Mouse (Mus musculus): ENCODE measurements at regions not wholly inside any gene's neighbourhood (a gene's known extent, or its start where the extent isn't known, plus 50 kb on each side); places are given as distances from the start of the nearest gene placed in this dataset. TPM values are rescaled to one million over a fixed set of nuclear protein-coding genes. Genes with fewer than 3 reads are reported as not detected.

DNA sequence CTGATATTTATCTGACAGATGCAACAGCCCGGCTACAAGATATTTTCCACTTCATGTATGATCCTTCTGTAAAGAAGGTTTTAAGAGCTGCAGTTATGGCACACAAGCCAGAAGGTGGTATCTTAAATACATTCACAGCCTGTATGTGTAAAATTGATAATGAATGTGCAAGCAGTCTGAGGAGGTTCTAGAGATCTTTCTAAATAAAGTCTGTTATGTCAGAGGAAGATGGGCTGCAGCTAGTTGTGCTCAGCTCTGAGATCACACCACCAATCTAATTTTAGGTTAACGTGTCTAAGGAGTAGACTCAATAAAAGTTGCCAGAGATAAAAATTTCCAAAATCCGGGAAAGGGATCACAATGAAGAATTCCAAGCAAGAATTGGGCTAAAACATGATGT, 218.8 kb downstream of the S1pr1 start:
- no peak overlapping the region for H3K4me3 ChIP-seq (ENCODE audit: low read depth, low read length)
- no peak overlapping the region for H3K9ac ChIP-seq (replicated peaks; ENCODE audit: low read length)
- DNase-seq (ENCODE audit: low spot score) (no peak), ATAC-seq (replicated peaks; ENCODE audit: insufficient number of reproducible peaks, low FRiP score, low TSS enrichment, low read depth) (no peak)
- no peaks in the 10 kb centered on the region for H3K9me3 ChIP-seq (replicated peaks; ENCODE audit: control insufficient read depth, low read length)
- H3K4me1 ChIP-seq (ENCODE audit: control insufficient read depth, insufficient read depth, low read length), result no peaks in the 10 kb centered on the region
- H3K36me3 ChIP-seq (replicated peaks; ENCODE audit: control insufficient read depth, insufficient read depth, low read depth, low read length), result no peaks in the 10 kb centered on the region
- no peak overlapping the region for H3K27ac ChIP-seq (replicated peaks; ENCODE audit: low read depth, low read length)
- H3K4me2 ChIP-seq (ENCODE audit: low read depth, low read length), result no peak overlapping the region
- 89% methylated on average over 3 of the region's 3 CpGs for WGBS
- H3K27me3 ChIP-seq (ENCODE audit: control insufficient read depth, insufficient read depth, low read length), result no peaks in the 10 kb centered on the region

DNA sequence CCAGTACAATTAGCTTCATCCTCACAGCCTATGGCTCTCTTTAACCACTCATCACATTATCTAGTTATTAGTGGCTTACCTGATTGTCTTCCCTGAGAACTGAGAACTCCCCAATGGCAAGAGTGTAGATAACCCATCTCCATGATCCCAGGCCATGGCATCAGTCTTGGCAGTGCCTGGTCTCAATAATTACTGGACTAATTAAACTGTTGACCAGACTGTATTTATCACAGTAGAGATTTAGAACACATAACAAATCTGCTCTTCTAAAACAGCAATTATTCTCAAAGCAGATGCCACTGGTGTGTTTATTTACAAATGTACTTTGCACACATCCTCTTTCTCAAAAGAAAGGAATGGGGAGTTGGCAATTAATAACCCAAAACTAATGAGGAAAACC, 219.2 kb downstream of the S1pr1 start:
- H3K4me3 ChIP-seq (ENCODE audit: low read depth, low read length), result no peak overlapping the region
- H3K9ac ChIP-seq (replicated peaks; ENCODE audit: low read length), result no peak overlapping the region
- H3K27ac ChIP-seq (replicated peaks; ENCODE audit: low read depth, low read length), result no peak overlapping the region
- H3K36me3 ChIP-seq (replicated peaks; ENCODE audit: control insufficient read depth, insufficient read depth, low read depth, low read length), result no peaks in the 10 kb centered on the region
- no peak for DNase-seq (ENCODE audit: low spot score)
- no peak overlapping the region for H3K4me2 ChIP-seq (ENCODE audit: low read depth, low read length)
- ATAC-seq (replicated peaks; ENCODE audit: insufficient number of reproducible peaks, low FRiP score, low TSS enrichment, low read depth), result no peak
- H3K4me1 ChIP-seq (ENCODE audit: control insufficient read depth, insufficient read depth, low read length), result no peaks in the 10 kb centered on the region
- H3K27me3 ChIP-seq (ENCODE audit: control insufficient read depth, insufficient read depth, low read length), result no peaks in the 10 kb centered on the region
- H3K9me3 ChIP-seq (replicated peaks; ENCODE audit: control insufficient read depth, low read length), result no peaks in the 10 kb centered on the region

DNA sequence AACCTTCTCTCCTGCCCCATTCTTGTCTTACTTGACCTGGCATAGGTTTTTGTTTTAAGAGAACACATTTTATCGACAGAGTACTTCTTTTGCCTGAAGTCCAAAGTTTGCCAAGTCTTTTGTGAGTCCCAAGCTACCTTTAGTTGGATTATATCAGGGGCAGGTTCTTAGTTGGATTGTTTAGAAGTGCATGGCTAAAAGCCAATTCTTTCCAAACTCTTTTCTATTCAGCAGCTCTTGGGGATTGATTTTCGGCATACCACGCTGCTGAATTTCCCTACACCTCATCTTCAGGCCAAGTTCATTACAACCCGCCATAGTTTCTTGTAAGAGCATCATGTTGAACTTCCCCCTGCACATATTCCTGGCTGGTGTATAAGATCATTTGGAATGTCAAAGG, 245.9 kb downstream of the S1pr1 start:
- H3K27me3 ChIP-seq (ENCODE audit: control insufficient read depth, insufficient read depth, low read length), result no peaks in the 10 kb centered on the region
- WGBS, result 77% methylated on average over 4 of the region's 4 CpGs
- no peak for DNase-seq (ENCODE audit: low spot score)
- no peaks in the 10 kb centered on the region for H3K4me1 ChIP-seq (ENCODE audit: control insufficient read depth, insufficient read depth, low read length)
- no peaks in the 10 kb centered on the region for H3K9me3 ChIP-seq (replicated peaks; ENCODE audit: control insufficient read depth, low read length)
- no peak overlapping the region for H3K4me2 ChIP-seq (ENCODE audit: low read depth, low read length)
- no peak overlapping the region for H3K27ac ChIP-seq (replicated peaks; ENCODE audit: low read depth, low read length)
- no peaks in the 10 kb centered on the region for H3K36me3 ChIP-seq (replicated peaks; ENCODE audit: control insufficient read depth, insufficient read depth, low read depth, low read length)
- no peak overlapping the region for H3K9ac ChIP-seq (replicated peaks; ENCODE audit: low read length)
- no peak overlapping the region for H3K4me3 ChIP-seq (ENCODE audit: low read depth, low read length)
- no peak for ATAC-seq (replicated peaks; ENCODE audit: insufficient number of reproducible peaks, low FRiP score, low TSS enrichment, low read depth)

DNA sequence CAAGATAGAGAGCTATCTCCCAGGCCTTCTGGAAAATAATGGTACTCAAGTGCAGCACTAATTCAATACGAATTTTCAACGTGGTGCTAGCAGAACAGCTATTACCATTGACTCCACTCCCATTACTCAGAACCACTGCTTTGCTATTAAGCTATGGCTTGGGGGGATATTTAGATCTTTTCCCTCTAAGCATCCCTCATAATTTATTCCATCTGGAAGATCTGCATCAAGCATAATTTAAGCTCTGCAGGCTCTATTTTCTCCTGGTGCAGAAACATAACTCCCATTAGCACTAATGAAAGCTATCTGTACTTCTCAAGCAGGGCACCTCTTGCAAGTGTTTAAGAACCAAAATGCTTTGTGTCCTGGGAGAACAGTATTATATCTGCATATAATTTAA, 247.0 kb downstream of the S1pr1 start:
- H3K9me3 ChIP-seq (replicated peaks; ENCODE audit: control insufficient read depth, low read length), result no peaks in the 10 kb centered on the region
- H3K27me3 ChIP-seq (ENCODE audit: control insufficient read depth, insufficient read depth, low read length), result no peaks in the 10 kb centered on the region
- H3K4me1 ChIP-seq (ENCODE audit: control insufficient read depth, insufficient read depth, low read length), result no peaks in the 10 kb centered on the region
- no peak overlapping the region for H3K27ac ChIP-seq (replicated peaks; ENCODE audit: low read depth, low read length)
- no peak overlapping the region for H3K4me2 ChIP-seq (ENCODE audit: low read depth, low read length)
- ATAC-seq (replicated peaks; ENCODE audit: insufficient number of reproducible peaks, low FRiP score, low TSS enrichment, low read depth) (no peak), DNase-seq (ENCODE audit: low spot score) (peak; percentile 43)
- H3K4me3 ChIP-seq (ENCODE audit: low read depth, low read length), result no peak overlapping the region
- H3K9ac ChIP-seq (replicated peaks; ENCODE audit: low read length), result no peak overlapping the region
- H3K36me3 ChIP-seq (replicated peaks; ENCODE audit: control insufficient read depth, insufficient read depth, low read depth, low read length), result no peaks in the 10 kb centered on the region
- WGBS, result 26% methylated on average over 2 of the region's 2 CpGs

DNA sequence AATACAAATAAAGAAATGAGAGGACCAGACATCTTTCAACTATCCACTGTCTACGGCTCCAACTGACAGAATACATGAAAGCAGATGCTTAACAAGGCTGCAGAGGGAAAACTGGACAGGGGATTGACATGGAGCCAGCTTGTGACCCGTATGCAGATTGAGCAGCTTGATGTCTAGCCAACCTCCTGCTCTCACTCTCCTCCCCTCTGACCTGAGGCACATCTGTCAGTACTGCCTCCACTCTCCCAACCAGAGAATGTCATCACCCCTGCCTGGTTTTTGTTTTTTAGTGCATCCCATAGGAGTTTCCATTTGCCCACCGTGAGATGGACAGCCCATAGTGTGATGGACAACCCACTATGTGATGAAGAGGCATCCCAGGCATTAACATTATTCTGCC, 252.2 kb downstream of the S1pr1 start:
- H3K4me1 ChIP-seq (ENCODE audit: control insufficient read depth, insufficient read depth, low read length), result no peaks in the 10 kb centered on the region
- no peaks in the 10 kb centered on the region for H3K9me3 ChIP-seq (replicated peaks; ENCODE audit: control insufficient read depth, low read length)
- H3K9ac ChIP-seq (replicated peaks; ENCODE audit: low read length), result no peak overlapping the region
- WGBS, result 71% methylated on average over 3 of the region's 3 CpGs
- no peak overlapping the region for H3K4me2 ChIP-seq (ENCODE audit: low read depth, low read length)
- H3K27me3 ChIP-seq (ENCODE audit: control insufficient read depth, insufficient read depth, low read length), result no peaks in the 10 kb centered on the region
- no peaks in the 10 kb centered on the region for H3K36me3 ChIP-seq (replicated peaks; ENCODE audit: control insufficient read depth, insufficient read depth, low read depth, low read length)
- no peak overlapping the region for H3K4me3 ChIP-seq (ENCODE audit: low read depth, low read length)
- no peak; the same call in 1 of the 2 replicates for ATAC-seq (replicated peaks; ENCODE audit: insufficient number of reproducible peaks, low FRiP score, low TSS enrichment, low read depth)
- no peak overlapping the region for H3K27ac ChIP-seq (replicated peaks; ENCODE audit: low read depth, low read length)
- no peak for DNase-seq (ENCODE audit: low spot score)

Small RNAs in the stretch of these regions (microRNA-seq; reads per million reads assigned to microRNA genes)
- gene Gm25347 (ENCODE audit: borderline number of aligned reads), result not detected
